ENCODE assay signal across 18 mouse cellular contexts in genomic region chr4:137902873-137903272, GRCm38 (mm10). TPM values are rescaled to one million over a fixed set of nuclear protein-coding genes. Genes with fewer than 3 reads are reported as not detected.
DNase-seq lines count a peak whose midpoint lies in the region; ATAC-seq and TF ChIP-seq lines count a peak whose summit lies in the region.
"Had no signal": no experiment of that assay in that cellular context is flagged by ENCODE, and none has a peak within 500 bp of the region (broad histone marks: within the 10 kb centered on the region; RNA-seq: fewer than 3 reads in every experiment).

No protein-coding gene starts in this region.

- no peak for DNase-seq in hindbrain, embryonic 10.5 days (ENCODE audit: low spot score)
- DNase-seq in hindbrain, postnatal 0 days (ENCODE audit: low spot score), result no peak
- no peak for DNase-seq in neural tube, embryonic 10.5 days (ENCODE audit: extremely low spot score, low spot score)
- peak; percentile 51 for DNase-seq in ES-CJ7 (ENCODE audit: low read depth, low spot score)
- DNase-seq in limb, embryonic 10.5 days (ENCODE audit: low spot score), result no peak
- no peak for DNase-seq in yolk sac, embryonic 10.5 days (ENCODE audit: low spot score)
- DNase-seq: adrenal gland, adult 8-10 months; adrenal gland, postnatal 36 days; cerebellum, adult 9-10 months; gastrocnemius, postnatal 36 days; heart, adult 11 months; heart, postnatal 14 days had no signal

- ATAC-seq in hindbrain, postnatal 0 days, result no peak
- ATAC-seq in neural tube, embryonic 13.5 days (ENCODE audit: low read depth), result no peak
- ATAC-seq: forebrain, embryonic 14.5 days had no signal

- no peak overlapping the region for H3K4me2 ChIP-seq in hindbrain, postnatal 0 days (ENCODE audit: low read depth, low read length)
- no peak overlapping the region for H3K4me2 ChIP-seq in neural tube, embryonic 13.5 days
- H3K4me2 ChIP-seq: heart, embryonic 11.5 days; heart, embryonic 15.5 days; hindbrain, embryonic 14.5 days had no signal

- peaks cover 57% of the 10 kb centered on the region for H3K4me1 ChIP-seq in hindbrain, embryonic 10.5 days (replicated peaks)
- peaks cover 7% of the 10 kb centered on the region; the same call in 1 of the 2 replicates for H3K4me1 ChIP-seq in hindbrain, postnatal 0 days (ENCODE audit: insufficient read depth, low read length)
- peaks cover 44% of the 10 kb centered on the region for H3K4me1 ChIP-seq in neural tube, embryonic 13.5 days (replicated peaks)
- peaks cover 69% of the 10 kb centered on the region for H3K4me1 ChIP-seq in limb, embryonic 10.5 days

- WGBS in hindbrain, embryonic 10.5 days, result 41% methylated on average over 7 of the region's 7 CpGs
- 47% methylated on average over 7 of the region's 7 CpGs for WGBS in hindbrain, postnatal 0 days
- 42% methylated on average over 7 of the region's 7 CpGs for WGBS in neural tube, embryonic 13.5 days
- 36% methylated on average over 7 of the region's 7 CpGs for WGBS in limb, embryonic 10.5 days

- H3K27me3 ChIP-seq in hindbrain, embryonic 10.5 days (ENCODE audit: insufficient read depth, poor library complexity, severe bottlenecking), result no peaks in the 10 kb centered on the region
- no peaks in the 10 kb centered on the region for H3K27me3 ChIP-seq in hindbrain, postnatal 0 days (ENCODE audit: insufficient read depth, low read length)
- H3K27me3 ChIP-seq in neural tube, embryonic 13.5 days, result peaks cover 3% of the 10 kb centered on the region; the same call in 1 of the 2 replicates
- H3K27me3 ChIP-seq in limb, embryonic 10.5 days (ENCODE audit: low read depth, poor library complexity, severe bottlenecking), result peaks cover 11% of the 10 kb centered on the region; the same call in 1 of the 2 replicates

- TF ChIP-seq CTCF in hindbrain, postnatal 0 days (IDR thresholded peaks at IDR 0.05; ENCODE audit: low read depth), result no peak

- H3K9me3 ChIP-seq in hindbrain, embryonic 10.5 days, result no peaks in the 10 kb centered on the region
- H3K9me3 ChIP-seq in hindbrain, postnatal 0 days (ENCODE audit: low read length), result no peaks in the 10 kb centered on the region
- no peaks in the 10 kb centered on the region for H3K9me3 ChIP-seq in neural tube, embryonic 13.5 days
- H3K9me3 ChIP-seq in limb, embryonic 10.5 days (replicated peaks), result no peaks in the 10 kb centered on the region
- H3K9me3 ChIP-seq: G1E; heart, embryonic 15.5 days had no signal

- no peak overlapping the region for H3K4me3 ChIP-seq in hindbrain, embryonic 10.5 days
- no peak overlapping the region for H3K4me3 ChIP-seq in hindbrain, postnatal 0 days (ENCODE audit: low read length)
- no peak overlapping the region for H3K4me3 ChIP-seq in neural tube, embryonic 13.5 days
- H3K4me3 ChIP-seq in limb, embryonic 10.5 days, result no peak overlapping the region
- H3K4me3 ChIP-seq: heart, embryonic 15.5 days had no signal

- H3K9ac ChIP-seq in hindbrain, postnatal 0 days (replicated peaks; ENCODE audit: low read length), result no peak overlapping the region
- H3K9ac ChIP-seq in neural tube, embryonic 13.5 days, result peak overlapping the region; percentile 34; the same call in 1 of the 2 replicates
- H3K9ac ChIP-seq: heart, embryonic 15.5 days; hindbrain, embryonic 14.5 days had no signal

- H3K36me3 ChIP-seq in hindbrain, embryonic 10.5 days, result no peaks in the 10 kb centered on the region
- no peaks in the 10 kb centered on the region for H3K36me3 ChIP-seq in hindbrain, postnatal 0 days (ENCODE audit: insufficient read depth, low read length)
- no peaks in the 10 kb centered on the region for H3K36me3 ChIP-seq in neural tube, embryonic 13.5 days
- H3K36me3 ChIP-seq in limb, embryonic 10.5 days, result no peaks in the 10 kb centered on the region
- H3K36me3 ChIP-seq: G1E; heart, embryonic 15.5 days had no signal

- peak overlapping the region; percentile 50; the same call in 1 of the 2 replicates for H3K27ac ChIP-seq in hindbrain, embryonic 10.5 days
- H3K27ac ChIP-seq in hindbrain, postnatal 0 days, result no peak overlapping the region
- H3K27ac ChIP-seq in neural tube, embryonic 13.5 days (replicated peaks), result no peak overlapping the region
- peak overlapping the region; percentile 42; the same call in 1 of the 2 replicates for H3K27ac ChIP-seq in limb, embryonic 10.5 days
- H3K27ac ChIP-seq: heart, embryonic 15.5 days; hindbrain, embryonic 14.5 days had no signal

RNA-seq across cellular contexts. Expression of gene Ece1, which starts 40.8 kb away (rescaled TPM):
- polyA plus RNA-seq in hindbrain, embryonic 10.5 days (2016; fragmentation: Nextera tagmentation; extraction: Ambion mirVana), result 33.7 and 37.6 TPM in 2 replicates
- total RNA-seq in hindbrain, postnatal 0 days (2014; rRNA removed), result 40.0 and 43.8 TPM in 2 replicates
- polyA plus RNA-seq in hindbrain, postnatal 0 days (2015; fragmentation: Nextera tagmentation; extraction: Ambion mirVana), result 23.0 and 23.4 TPM in 2 replicates
- polyA plus RNA-seq in neural tube, embryonic 13.5 days (2015; fragmentation: Nextera tagmentation; extraction: Ambion mirVana), result 27.5 and 32.6 TPM in 2 replicates
- polyA plus RNA-seq in limb, embryonic 10.5 days (2016; fragmentation: Nextera tagmentation; extraction: Ambion mirVana), result 41.1 and 41.4 TPM in 2 replicates

Comparison
In these comparisons a context has a peak if more than half of its experiments do, and no peak if none do; other contexts are left out.
1. H3K27ac ChIP-seq: peak in hindbrain, embryonic 10.5 days (single experiment) and limb, embryonic 10.5 days (single experiment); none in hindbrain, postnatal 0 days (single experiment) and neural tube, embryonic 13.5 days (single experiment).